Mouse (Mus musculus): ENCODE results near the gene Rnf208. TPM values are rescaled to one million over a fixed set of nuclear protein-coding genes. Genes with fewer than 3 reads are reported as not detected.
A peak's percentile ranks its signal among the peaks of the same experiment; 100 is the strongest.

Rnf208 gene
- polyA plus RNA-seq, 1 experiment from 2014 or later = 24.2 TPM

DNA sequence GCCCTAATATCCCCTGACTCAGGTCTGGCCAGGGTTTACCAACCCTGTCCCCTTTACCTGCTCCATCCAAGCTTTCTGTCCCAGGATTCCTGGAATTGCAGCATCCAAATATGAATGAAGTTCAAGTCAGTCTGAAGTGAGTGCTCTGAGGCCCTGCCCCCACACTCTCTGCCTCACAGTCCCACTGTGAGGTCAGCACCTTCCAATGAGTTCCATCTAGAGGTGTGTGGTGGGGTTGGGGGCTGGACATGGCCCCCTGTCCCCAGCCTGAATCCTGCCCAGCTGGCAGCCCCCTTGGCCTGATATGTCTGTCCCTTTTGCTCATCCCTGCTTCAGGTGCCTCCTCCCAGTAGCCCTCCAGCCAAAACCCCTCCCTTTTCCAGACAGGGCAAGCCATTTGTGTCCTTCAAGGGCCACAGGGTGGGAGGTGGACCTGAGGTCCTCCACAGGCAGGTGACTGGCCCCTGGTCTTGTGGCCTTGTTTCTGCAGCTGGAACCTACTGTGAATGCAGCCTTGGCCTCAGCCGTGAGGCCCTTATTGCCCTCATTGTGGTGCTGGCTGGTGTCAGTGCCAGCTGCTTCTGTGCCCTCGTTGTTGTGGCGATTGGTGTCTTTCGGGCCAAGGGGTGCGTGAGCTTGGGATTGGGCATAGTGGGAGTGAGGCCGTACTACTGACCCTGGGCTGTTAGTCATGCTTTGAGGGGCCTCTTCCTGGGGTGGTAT is 46.0 kb downstream of the Rnf208 start, which contains the start of gene Tmem210:
Tmem210 (plus strand) TSS at position 219 of the 723 bp plus-strand sequence.
- Histone ChIP-seq H3K4me1 (replicated peaks; ENCODE audit: insufficient read depth, low read length) (peaks cover 12% of the 10 kb centered on the region; the same call in 1 of the 2 replicates), H3K9me3 (replicated peaks; ENCODE audit: low read length) (no peaks in the 10 kb centered on the region), H3K9ac (ENCODE audit: low read depth, low read length) (no peak within 1 kb of the TSS), H3K27ac (peak within 1 kb of the TSS; percentile 55), H3K27me3 (ENCODE audit: insufficient read depth, low read length) (peaks cover 49% of the 10 kb centered on the region), H3K4me3 (replicated peaks; ENCODE audit: low read depth, low read length) (no peak within 1 kb of the TSS), H3K4me2 (ENCODE audit: low read length) (no peak within 1 kb of the TSS), H3K36me3 (ENCODE audit: insufficient read depth, low read length) (peaks cover 29% of the 10 kb centered on the region)
- ATAC-seq (replicated peaks; ENCODE audit: low FRiP score, low read depth) = no peak
- DNase-seq (ENCODE audit: low spot score) = no peak
- no peak for TF ChIP-seq CTCF (IDR thresholded peaks at IDR 0.05; ENCODE audit: low read depth)
- 82% methylated on average over 6 of the region's 6 CpGs for WGBS

DNA sequence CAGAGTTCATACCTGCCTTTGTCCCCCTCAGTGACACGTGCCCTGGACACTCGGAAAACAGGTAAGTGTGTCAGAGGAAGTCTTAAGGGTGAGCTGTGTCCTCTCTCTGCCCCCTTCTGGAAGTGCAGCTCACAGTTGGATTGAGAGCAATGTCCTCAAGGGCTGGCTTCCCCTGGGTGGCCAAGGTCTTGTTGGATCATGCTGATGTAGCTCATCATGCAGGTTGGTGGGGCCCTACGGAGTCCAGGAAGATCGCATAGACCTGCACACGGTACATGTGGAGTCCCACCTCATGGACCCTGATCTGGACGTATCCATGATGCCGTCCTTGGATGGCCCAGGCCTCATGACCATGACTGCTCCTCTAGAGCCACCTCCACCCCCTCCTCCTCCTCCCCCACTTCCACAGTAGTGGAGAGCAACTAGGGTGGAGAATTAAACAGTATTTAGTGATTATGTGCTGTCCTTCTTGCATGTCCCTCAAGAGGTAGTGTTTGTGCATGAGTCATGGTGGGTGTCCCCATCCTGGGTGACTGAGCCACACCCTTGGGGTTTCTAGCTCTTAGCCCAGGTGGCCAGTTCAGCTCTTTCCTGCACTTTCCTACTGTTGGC is 46.8 kb downstream of the Rnf208 start:
- ATAC-seq (replicated peaks; ENCODE audit: low FRiP score, low read depth) (no peak), DNase-seq (ENCODE audit: low spot score) (no peak)
- Histone ChIP-seq H3K4me1 (replicated peaks; ENCODE audit: insufficient read depth, low read length) (peaks cover 12% of the 10 kb centered on the region; the same call in 1 of the 2 replicates), H3K36me3 (ENCODE audit: insufficient read depth, low read length) (peaks cover 22% of the 10 kb centered on the region), H3K9ac (ENCODE audit: low read depth, low read length) (no peak overlapping the region), H3K9me3 (replicated peaks; ENCODE audit: low read length) (no peaks in the 10 kb centered on the region), H3K27me3 (ENCODE audit: insufficient read depth, low read length) (peaks cover 49% of the 10 kb centered on the region), H3K4me3 (replicated peaks; ENCODE audit: low read depth, low read length) (no peak overlapping the region), H3K27ac (no peak overlapping the region), H3K4me2 (ENCODE audit: low read length) (no peak overlapping the region)
- WGBS = 81% methylated on average over 7 of the region's 7 CpGs
- no peak for TF ChIP-seq CTCF (IDR thresholded peaks at IDR 0.05; ENCODE audit: low read depth)

DNA sequence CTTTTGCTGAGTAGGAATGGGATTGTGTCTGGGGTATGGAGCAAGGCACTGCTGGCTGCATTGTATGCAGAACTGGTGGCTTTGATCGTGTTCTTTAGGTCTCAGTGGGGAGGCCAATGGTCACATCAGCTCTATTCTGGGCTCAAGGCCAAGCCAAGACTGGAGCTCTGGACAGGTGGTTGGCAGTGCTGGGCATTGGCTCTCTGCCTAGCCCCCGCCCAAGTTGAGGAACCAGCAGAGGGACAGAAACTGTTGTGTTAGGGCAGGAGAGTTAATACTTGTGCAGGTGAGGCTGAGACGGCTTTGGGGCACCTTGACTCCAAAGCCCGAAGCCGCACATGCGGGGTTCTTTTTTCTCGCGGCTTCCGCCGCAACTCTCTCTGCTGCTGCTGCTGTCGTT is 47.6 kb downstream of the Rnf208 start, which contains the start of gene Lrrc26:
Lrrc26 (plus strand) TSS at position 265 of the 400 bp plus-strand sequence.
- WGBS = 5% methylated on average over 11 of the region's 11 CpGs
- Histone ChIP-seq H3K27me3 (ENCODE audit: insufficient read depth, low read length) (peaks cover 49% of the 10 kb centered on the region), H3K4me3 (replicated peaks; ENCODE audit: low read depth, low read length) (peak within 1 kb of the TSS; percentile 33), H3K27ac (no peak within 1 kb of the TSS), H3K4me2 (ENCODE audit: low read length) (peak within 1 kb of the TSS; percentile 46), H3K4me1 (replicated peaks; ENCODE audit: insufficient read depth, low read length) (peaks cover 12% of the 10 kb centered on the region; the same call in 1 of the 2 replicates), H3K36me3 (ENCODE audit: insufficient read depth, low read length) (peaks cover 15% of the 10 kb centered on the region), H3K9me3 (replicated peaks; ENCODE audit: low read length) (no peaks in the 10 kb centered on the region), H3K9ac (ENCODE audit: low read depth, low read length) (no peak within 1 kb of the TSS)
- no peak for TF ChIP-seq CTCF (IDR thresholded peaks at IDR 0.05; ENCODE audit: low read depth)
- DNase-seq (ENCODE audit: low spot score) (no peak), ATAC-seq (replicated peaks; ENCODE audit: low FRiP score, low read depth) (no peak)

DNA sequence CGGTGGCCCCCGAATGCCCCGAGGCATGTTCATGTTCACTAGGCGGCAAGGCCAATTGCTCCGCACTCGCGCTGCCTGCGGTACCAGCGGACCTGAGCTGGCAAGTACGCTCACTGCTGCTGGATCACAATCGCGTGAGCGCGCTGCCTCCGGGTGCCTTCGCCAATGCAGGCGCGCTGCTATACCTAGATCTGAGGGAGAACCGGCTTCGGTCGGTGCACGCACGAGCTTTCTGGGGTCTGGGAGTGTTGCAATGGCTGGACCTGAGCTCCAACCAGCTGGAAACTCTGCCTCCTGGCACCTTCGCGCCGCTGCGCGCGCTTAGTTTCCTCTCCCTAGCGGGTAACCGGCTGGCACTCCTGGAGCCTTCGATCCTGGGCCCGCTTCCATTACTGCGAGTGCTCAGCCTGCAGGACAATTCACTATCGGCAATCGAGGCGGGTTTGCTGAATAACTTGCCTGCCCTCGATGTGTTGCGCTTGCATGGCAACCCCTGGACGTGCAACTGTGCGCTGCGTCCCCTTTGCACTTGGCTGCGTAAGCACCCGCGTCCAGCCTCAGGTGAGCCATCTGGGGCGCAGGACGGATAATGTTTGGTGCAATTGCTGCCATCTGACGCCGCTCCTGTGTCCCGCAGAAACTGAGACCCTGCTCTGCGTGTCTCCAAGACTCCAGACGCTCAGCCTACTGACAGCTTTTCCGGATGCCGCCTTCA is 48.2 kb downstream of the Rnf208 start:
- peaks cover 49% of the 10 kb centered on the region for H3K27me3 ChIP-seq (ENCODE audit: insufficient read depth, low read length)
- DNase-seq (ENCODE audit: low spot score) = no peak

DNA sequence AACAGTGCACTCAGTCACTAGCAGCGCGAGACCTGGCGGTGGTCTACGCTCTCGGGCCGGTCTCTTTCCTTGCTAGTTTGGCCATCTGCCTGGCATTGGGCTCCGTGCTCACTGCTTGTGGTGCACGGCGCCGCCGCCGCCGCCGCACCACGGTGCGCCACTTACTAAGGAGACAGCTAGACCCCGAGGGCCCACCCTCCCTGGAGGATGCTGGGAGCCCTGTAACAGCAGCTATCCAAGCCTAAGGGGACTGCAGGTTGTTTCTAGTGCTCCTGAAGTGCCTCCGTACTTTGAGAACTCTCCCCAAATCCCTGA is 48.7 kb downstream of the Rnf208 start:
- H3K27ac ChIP-seq = no peak overlapping the region
- no peak for TF ChIP-seq CTCF (IDR thresholded peaks at IDR 0.05; ENCODE audit: low read depth)
- peak overlapping the region; percentile 46 for H3K4me2 ChIP-seq (ENCODE audit: low read length)
- H3K9ac ChIP-seq (ENCODE audit: low read depth, low read length) = no peak overlapping the region
- H3K4me3 ChIP-seq (replicated peaks; ENCODE audit: low read depth, low read length) = peak overlapping the region; percentile 33; the same call in 1 of the 2 replicates
- peaks cover 9% of the 10 kb centered on the region; the same call in 1 of the 2 replicates for H3K4me1 ChIP-seq (replicated peaks; ENCODE audit: insufficient read depth, low read length)
- H3K9me3 ChIP-seq (replicated peaks; ENCODE audit: low read length) = no peaks in the 10 kb centered on the region
- ATAC-seq (replicated peaks; ENCODE audit: low FRiP score, low read depth) (no peak), DNase-seq (ENCODE audit: low spot score) (no peak)
- peaks cover 49% of the 10 kb centered on the region for H3K27me3 ChIP-seq (ENCODE audit: insufficient read depth, low read length)
- 0 out of 2 replicates have a peak, but pooled peaks cover 5% of the 10 kb centered on the region for H3K36me3 ChIP-seq (ENCODE audit: insufficient read depth, low read length)
- under 1% methylated on average over 18 of the region's 18 CpGs for WGBS

More for the DNA sequence above, 48.2 kb downstream of the Rnf208 start:
- TF ChIP-seq CTCF (IDR thresholded peaks at IDR 0.05; ENCODE audit: low read depth) = no peak
- Histone ChIP-seq H3K4me3 (replicated peaks; ENCODE audit: low read depth, low read length) (peak overlapping the region; percentile 33), H3K36me3 (ENCODE audit: insufficient read depth, low read length) (peaks cover 9% of the 10 kb centered on the region; the same call in 1 of the 2 replicates), H3K9me3 (replicated peaks; ENCODE audit: low read length) (no peaks in the 10 kb centered on the region), H3K4me1 (replicated peaks; ENCODE audit: insufficient read depth, low read length) (peaks cover 12% of the 10 kb centered on the region; the same call in 1 of the 2 replicates), H3K9ac (ENCODE audit: low read depth, low read length) (no peak overlapping the region), H3K4me2 (ENCODE audit: low read length) (peak overlapping the region; percentile 46), H3K27ac (no peak overlapping the region)
- WGBS = 2% methylated on average over 54 of the region's 54 CpGs
- no peak for ATAC-seq (replicated peaks; ENCODE audit: low FRiP score, low read depth)
